16 mouse cellular contexts compared by ENCODE assay signal in the genomic region with DNA sequence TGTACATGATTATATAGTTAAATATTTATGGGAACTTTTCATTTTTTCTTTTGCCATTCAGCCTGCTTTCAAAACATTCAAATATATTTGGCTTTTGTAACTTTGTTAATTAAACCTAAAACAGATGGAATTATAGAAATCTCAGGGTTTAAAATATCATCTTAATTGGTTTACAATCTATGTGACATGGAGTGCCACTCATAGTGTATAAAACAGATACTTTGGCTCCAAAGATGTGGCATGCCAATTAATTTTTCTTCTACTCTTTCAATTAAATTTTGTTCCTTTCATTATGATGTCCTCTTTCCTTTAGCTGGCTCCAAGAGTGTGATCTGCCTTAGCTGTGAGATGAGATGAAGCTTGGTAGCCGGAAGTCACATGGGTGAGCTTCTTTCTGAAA.
"Had no signal": no experiment of that assay in that cellular context is flagged by ENCODE, and none has a peak within 500 bp of the region (broad histone marks: within the 10 kb centered on the region; RNA-seq: fewer than 3 reads in every experiment).

No protein-coding gene starts in this region.

- ATAC-seq: liver, postnatal 0 days had no signal

- H3K4me3 ChIP-seq: left cerebral cortex, adult 2 months; limb, embryonic 12.5 days; liver, embryonic 13.5 days; lung, embryonic 15.5 days; megakaryocyte, embryonic 14.5 days; midbrain, embryonic 12.5 days had no signal

- H3K4me2 ChIP-seq: limb, embryonic 12.5 days; liver, embryonic 13.5 days; lung, embryonic 15.5 days; midbrain, embryonic 12.5 days had no signal

- H3K9me3 ChIP-seq: limb, embryonic 12.5 days; liver, embryonic 13.5 days; lung, embryonic 15.5 days; megakaryocyte, embryonic 14.5 days; midbrain, embryonic 12.5 days had no signal

- H3K27ac ChIP-seq: left cerebral cortex, adult 2 months; limb, embryonic 12.5 days; liver, embryonic 13.5 days; lung, embryonic 15.5 days; macrophage; midbrain, embryonic 12.5 days had no signal

- H3K4me1 ChIP-seq: limb, embryonic 12.5 days; liver, embryonic 13.5 days; lung, embryonic 15.5 days; megakaryocyte, embryonic 14.5 days had no signal

- DNase-seq: kidney, postnatal 25 days; liver; liver, embryonic 13.5 days; liver, postnatal 0 days; lung, postnatal 14 days; retina, postnatal 1 day; right cerebral cortex, postnatal 4 days; spleen, adult 18-20 months; thymus, adult 18-20 months; thymus, postnatal 14 days had no signal

- H3K27me3 ChIP-seq: limb, embryonic 12.5 days; liver, embryonic 13.5 days; lung, embryonic 15.5 days; midbrain, embryonic 12.5 days had no signal

- H3K9ac ChIP-seq: limb, embryonic 12.5 days; liver, embryonic 13.5 days; liver, postnatal 0 days; lung, embryonic 15.5 days; midbrain, embryonic 12.5 days had no signal

- H3K36me3 ChIP-seq: limb, embryonic 12.5 days; liver, embryonic 13.5 days; lung, embryonic 15.5 days; midbrain, embryonic 12.5 days had no signal
